ENCODE assay signal across 15 mouse cellular contexts in genomic region chr5:135537794-135538214, GRCm38 (mm10). TPM values are rescaled to one million over a fixed set of nuclear protein-coding genes. Genes with fewer than 3 reads are reported as not detected.
A peak's percentile ranks its signal among the peaks of the same experiment; 100 is the strongest.
DNase-seq lines count a peak whose midpoint lies in the region; ATAC-seq and TF ChIP-seq lines count a peak whose summit lies in the region.
"Had no signal": no experiment of that assay in that cellular context is flagged by ENCODE, and none has a peak within 500 bp of the region (broad histone marks: within the 10 kb centered on the region; RNA-seq: fewer than 3 reads in every experiment).

No protein-coding gene starts in this region.

- H3K4me2 ChIP-seq in liver, embryonic 11.5 days: 0 out of 2 replicates have a peak overlapping the region, but pooled peaks have one; percentile 7
- peak overlapping the region; percentile 25 for H3K4me2 ChIP-seq in myocyte (ENCODE audit: low read depth)
- H3K4me2 ChIP-seq: neural tube, embryonic 15.5 days; stomach, embryonic 15.5 days had no signal

- H3K9me3 ChIP-seq in liver, embryonic 11.5 days (ENCODE audit: control insufficient read depth, low read length): no peaks in the 10 kb centered on the region
- H3K9me3 ChIP-seq: neural tube, embryonic 15.5 days; stomach, embryonic 15.5 days had no signal

- peaks cover 18% of the 10 kb centered on the region for H3K79me2 ChIP-seq in myocyte (ENCODE audit: control insufficient read depth, insufficient read depth)

- no peak overlapping the region for H3K4me3 ChIP-seq in liver, embryonic 11.5 days (ENCODE audit: low read depth, low read length)
- H3K4me3 ChIP-seq in myocyte: no peak overlapping the region
- H3K4me3 ChIP-seq: neural tube, embryonic 15.5 days; stomach, embryonic 15.5 days had no signal

- H3K9ac ChIP-seq in liver, embryonic 11.5 days (ENCODE audit: low read depth, low read length): no peak overlapping the region
- H3K9ac ChIP-seq: neural tube, embryonic 15.5 days; stomach, embryonic 15.5 days had no signal

- DNase-seq in liver, embryonic 11.5 days (ENCODE audit: low spot score): no peak
- no peak for DNase-seq in liver
- peak; percentile 45 for DNase-seq in thymus, postnatal 4 days
- no peak for DNase-seq in adrenal gland, postnatal 25 days
- DNase-seq in ovary, adult 18-20 months (ENCODE audit: low spot score): no peak
- no peak for DNase-seq in neural tube, embryonic 10.5 days (ENCODE audit: extremely low spot score, low spot score)

- TF ChIP-seq POLR2A in myocyte (IDR thresholded peaks at IDR 0.05; ENCODE audit: insufficient read length, low read depth): no peak

- ATAC-seq in liver, embryonic 11.5 days (replicated peaks; ENCODE audit: low FRiP score): no peak
- ATAC-seq in common myeloid progenitor, adult 5-6 weeks (replicated peaks; ENCODE audit: low read depth, poor library complexity, severe bottlenecking): peak; percentile 63

- H3K27me3 ChIP-seq in liver, embryonic 11.5 days (replicated peaks; ENCODE audit: control insufficient read depth, insufficient read depth, low read length): no peaks in the 10 kb centered on the region
- H3K27me3 ChIP-seq in myocyte (ENCODE audit: control insufficient read depth, insufficient read depth, insufficient read length): no peaks in the 10 kb centered on the region
- H3K27me3 ChIP-seq: neural tube, embryonic 15.5 days; stomach, embryonic 15.5 days had no signal

- 53% methylated on average over 10 of the region's 10 CpGs for WGBS in liver, embryonic 11.5 days

- H3ac ChIP-seq in myocyte (ENCODE audit: control insufficient read depth, insufficient read length): no peak overlapping the region

- H3K36me3 ChIP-seq in liver, embryonic 11.5 days (ENCODE audit: control insufficient read depth, insufficient read depth, low read length): no peaks in the 10 kb centered on the region
- peaks cover 4% of the 10 kb centered on the region for H3K36me3 ChIP-seq in myocyte (ENCODE audit: control insufficient read depth, insufficient read depth)
- H3K36me3 ChIP-seq: neural tube, embryonic 15.5 days; stomach, embryonic 15.5 days had no signal

- no peak overlapping the region for H3K27ac ChIP-seq in liver, embryonic 11.5 days (ENCODE audit: low read depth, low read length)
- H3K27ac ChIP-seq: kidney, postnatal 0 days; neural tube, embryonic 15.5 days; stomach, embryonic 15.5 days had no signal

- no peaks in the 10 kb centered on the region for H3K4me1 ChIP-seq in liver, embryonic 11.5 days (replicated peaks; ENCODE audit: control insufficient read depth, insufficient read depth, low read length)

TF ChIP-seq in myocyte, 11 proteins besides CTCF, POLR2A, EP300 and RAD21:
- TF ChIP-seq TCF12 (IDR thresholded peaks at IDR 0.05; ENCODE audit: insufficient read depth, poor library complexity, severe bottlenecking) (no peak), USF1 (IDR thresholded peaks at IDR 0.05; ENCODE audit: low read depth) (peak; percentile 84)

RNA-seq across cellular contexts. Expression of gene Hip1, which starts 7.1 kb away (rescaled TPM):
- polyA plus RNA-seq in liver, embryonic 11.5 days (2014; fragmentation: Nextera tagmentation; extraction: Ambion mirVana): 16.3 and 17.5 TPM in 2 replicates
- total RNA-seq in common myeloid progenitor, adult 5-6 weeks (2017): 4.2 and 8.5 TPM in 2 replicates
- 65.2 TPM for polyA plus RNA-seq in myocyte (2012; fragmentation: generic; extraction: Trizol)
- 24.3 and 27.1 TPM in 2 replicates for total RNA-seq in adrenal gland, postnatal 25 days (2021)

RNA-seq across cellular contexts. Expression of gene Ccl26, which starts 25.6 kb away (rescaled TPM):
- not detected in 2 replicates for polyA plus RNA-seq in liver, embryonic 11.5 days (2014; fragmentation: Nextera tagmentation; extraction: Ambion mirVana)
- not detected in 2 replicates for total RNA-seq in common myeloid progenitor, adult 5-6 weeks (2017)
- not detected for polyA plus RNA-seq in myocyte (2012; fragmentation: generic; extraction: Trizol)
- not detected in 2 replicates for total RNA-seq in adrenal gland, postnatal 25 days (2021)
- total RNA-seq: left cerebral cortex, adult 8-10 months had no signal
- polyA plus RNA-seq: embryonic facial prominence, embryonic 11.5 days; heart, postnatal 0 days; kidney, postnatal 0 days; lung, postnatal 0 days; neural tube, embryonic 15.5 days; stomach, embryonic 15.5 days had no signal

RNA-seq across cellular contexts. Expression of gene Ccl24, which starts 35.0 kb away (rescaled TPM):
- polyA plus RNA-seq in liver, embryonic 11.5 days (2014; fragmentation: Nextera tagmentation; extraction: Ambion mirVana): 7.9 and 8.5 TPM in 2 replicates
- not detected in 2 replicates for total RNA-seq in common myeloid progenitor, adult 5-6 weeks (2017)
- polyA plus RNA-seq in myocyte (2012; fragmentation: generic; extraction: Trizol): not detected
- total RNA-seq in adrenal gland, postnatal 25 days (2021): 0.61 TPM in 1 of 2 replicates, not detected in the other
- total RNA-seq: left cerebral cortex, adult 8-10 months had no signal
